Mouse (Mus musculus) C2C12 (cell line): Measurements from ENCODE around the gene Scarb1. TPM values are rescaled to one million over a fixed set of nuclear protein-coding genes. Genes with fewer than 3 reads are reported as not detected.

Experiments used
- H3K27me3 ChIP-seq: one replicate; pipeline ENCODE4 v1.6.1; 2011; ENCODE audit not compliant: control insufficient read depth, insufficient read depth, insufficient read length
- H3K36me3 ChIP-seq: one replicate; pipeline ENCODE4 v1.6.1; 2011; ENCODE audit not compliant: control insufficient read depth, insufficient read depth
- H3K4me3 ChIP-seq: one replicate; pipeline ENCODE4 v1.5.1; 2011; ENCODE audit warnings: mild to moderate bottlenecking, control low read depth; ENCODE audit not compliant: poor library complexity, insufficient read depth, severe bottlenecking
- H3K79me2 ChIP-seq: one replicate; pipeline ENCODE4 v1.6.1; 2011; ENCODE audit not compliant: control insufficient read depth, insufficient read depth
- H3K79me3 ChIP-seq: one replicate; pipeline ENCODE4 v1.6.1; 2011; ENCODE audit warnings: low read depth, control low read depth
- H3ac ChIP-seq: one replicate; pipeline ENCODE3; 2011; ENCODE audit warnings: low read depth; ENCODE audit not compliant: control insufficient read depth, insufficient read length
- CEBPB ChIP-seq: IDR thresholded peaks from one replicate; pipeline ENCODE4 v1.6.1; 2011; ENCODE audit warnings: low read depth, mild to moderate bottlenecking, control low read depth, moderate library complexity
- CTCF ChIP-seq: IDR thresholded peaks from one replicate; pipeline ENCODE4 v1.5.1; 2011; ENCODE audit not compliant: control insufficient read depth, insufficient read depth, insufficient read length
- FOSL1 ChIP-seq: IDR thresholded peaks from one replicate; pipeline ENCODE4 v1.8.0; 2011; ENCODE audit warnings: mild to moderate bottlenecking, low read length; ENCODE audit not compliant: poor library complexity, insufficient read depth, severe bottlenecking
- MAX ChIP-seq: IDR thresholded peaks from one replicate; pipeline ENCODE4 v1.6.1; 2011; ENCODE audit warnings: mild to moderate bottlenecking, control low read depth
- MYOD1 ChIP-seq: IDR thresholded peaks from one replicate; pipeline ENCODE4 v1.6.1; 2011; ENCODE audit warnings: low read depth; ENCODE audit not compliant: control insufficient read depth, insufficient read length
- MYOG ChIP-seq: IDR thresholded peaks from one replicate; pipeline ENCODE4 v1.6.1; 2011; ENCODE audit not compliant: control insufficient read depth, insufficient read length; ENCODE audit errors: extremely low read depth
- USF1 ChIP-seq: IDR thresholded peaks from one replicate; pipeline ENCODE4 v1.6.1; 2011; ENCODE audit warnings: low read depth, mild to moderate bottlenecking, control low read depth, moderate library complexity
- polyA plus RNA-seq: library from polyadenylated mRNA; unstranded; fragments of >200 nt; fragmentation: generic; extraction: Trizol; gene quantifications from one replicate; pipeline ENCODE4 v1.2.1, GENCODE M21; 2012; ENCODE audit warnings: missing spikeins

Gene Scarb1
- polyA plus RNA-seq, 1 experiment: 31.4 TPM

DNA sequence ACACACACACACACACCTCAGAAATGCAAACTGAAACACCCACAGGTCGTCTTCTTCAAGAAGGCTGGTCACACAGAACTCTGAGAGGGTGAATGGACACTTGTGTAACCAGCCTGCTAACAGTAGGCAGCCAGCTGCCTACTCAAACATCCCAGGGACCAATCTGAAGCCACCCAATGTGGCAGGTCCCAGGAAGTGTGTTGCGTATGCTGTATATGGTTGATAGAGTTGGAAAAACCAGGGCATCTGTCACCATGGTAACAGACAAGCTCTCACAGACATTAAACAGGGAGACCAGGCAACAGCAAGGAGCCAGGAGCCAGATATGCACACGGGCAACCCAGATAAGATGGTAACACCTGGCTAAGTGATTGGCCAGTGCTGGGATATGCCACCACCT is 19.1 kb downstream of the Scarb1 start:
- Histone ChIP-seq H3ac (no peak overlapping the region), H3K79me3 (peaks cover 2% of the 10 kb centered on the region), H3K36me3 (no peaks in the 10 kb centered on the region), H3K27me3 (no peaks in the 10 kb centered on the region), H3K79me2 (no peaks in the 10 kb centered on the region), H3K4me3 (no peak overlapping the region)
- TF ChIP-seq FOSL1 (no peak), MYOG (no peak), MAX (no peak), CTCF (no peak), USF1 (no peak), CEBPB (no peak), MYOD1 (no peak)

DNA sequence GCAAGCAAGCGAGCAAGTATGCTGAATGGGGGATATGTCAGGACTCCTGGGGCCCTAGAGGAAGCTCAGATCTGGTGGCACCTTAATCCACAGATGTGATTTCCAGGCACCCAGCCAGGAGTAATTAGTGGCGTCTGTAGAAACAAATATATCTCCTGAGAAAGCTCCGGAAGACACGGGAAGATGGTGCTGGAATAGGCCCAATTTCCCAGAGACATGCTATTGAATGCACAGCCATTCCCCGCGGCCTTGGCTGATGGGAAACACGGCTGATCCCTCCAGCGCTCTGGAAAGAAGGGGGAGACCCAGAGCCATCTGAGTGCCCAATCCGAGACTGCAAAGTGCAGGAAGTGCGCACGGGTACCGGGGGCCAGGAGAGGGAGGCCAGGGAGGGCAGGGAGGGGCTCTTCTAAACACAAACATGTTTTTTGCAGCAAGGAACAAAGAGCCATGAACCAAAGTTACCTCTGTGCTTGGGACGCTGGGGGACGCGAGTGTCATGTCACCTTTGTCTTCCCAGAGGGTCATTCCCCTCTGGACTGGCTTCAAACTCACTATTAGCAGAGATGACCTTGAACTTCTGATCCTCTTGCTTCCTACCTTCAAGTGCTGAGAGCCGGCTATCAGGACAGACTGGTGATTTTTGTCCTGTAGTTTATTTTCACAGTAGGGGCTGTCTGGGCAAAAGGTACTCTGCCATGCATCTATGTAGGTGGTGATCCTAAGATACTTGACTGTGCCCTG is 21.7 kb downstream of the Scarb1 start:
- H3K79me2 ChIP-seq: no peaks in the 10 kb centered on the region
- H3K36me3 ChIP-seq: no peaks in the 10 kb centered on the region
- H3ac ChIP-seq: no peak overlapping the region
- H3K27me3 ChIP-seq: no peaks in the 10 kb centered on the region
- no peak overlapping the region for H3K4me3 ChIP-seq
- peaks cover 2% of the 10 kb centered on the region for H3K79me3 ChIP-seq
- TF ChIP-seq USF1 (no peak), CEBPB (no peak), CTCF (no peak), MAX (no peak), FOSL1 (no peak), MYOG (no peak), MYOD1 (no peak)

DNA sequence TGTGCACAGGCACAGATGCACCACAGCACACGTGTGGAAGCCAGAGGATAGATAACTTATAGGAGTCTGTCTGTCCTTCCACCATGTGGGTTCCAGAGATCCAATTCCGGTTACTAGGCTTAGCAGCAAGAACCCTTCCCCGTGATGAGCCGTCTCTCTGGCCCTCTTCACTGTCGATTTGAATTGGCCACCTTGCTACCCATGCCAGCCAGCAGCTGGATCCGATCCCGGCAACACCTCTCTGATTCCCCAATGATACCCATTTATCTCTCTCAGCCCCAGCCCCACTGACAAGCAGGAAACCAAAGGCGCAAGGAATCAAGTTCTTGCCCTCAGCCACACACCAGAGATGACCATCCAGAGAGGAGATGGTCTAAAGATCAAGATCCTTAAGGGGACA is 22.9 kb downstream of the Scarb1 start:
- H3K79me3 ChIP-seq: peaks cover 2% of the 10 kb centered on the region
- no peak overlapping the region for H3K4me3 ChIP-seq
- H3ac ChIP-seq: no peak overlapping the region
- TF ChIP-seq MAX: no peak
- H3K27me3 ChIP-seq: no peaks in the 10 kb centered on the region
- no peaks in the 10 kb centered on the region for H3K79me2 ChIP-seq
- no peaks in the 10 kb centered on the region for H3K36me3 ChIP-seq

DNA sequence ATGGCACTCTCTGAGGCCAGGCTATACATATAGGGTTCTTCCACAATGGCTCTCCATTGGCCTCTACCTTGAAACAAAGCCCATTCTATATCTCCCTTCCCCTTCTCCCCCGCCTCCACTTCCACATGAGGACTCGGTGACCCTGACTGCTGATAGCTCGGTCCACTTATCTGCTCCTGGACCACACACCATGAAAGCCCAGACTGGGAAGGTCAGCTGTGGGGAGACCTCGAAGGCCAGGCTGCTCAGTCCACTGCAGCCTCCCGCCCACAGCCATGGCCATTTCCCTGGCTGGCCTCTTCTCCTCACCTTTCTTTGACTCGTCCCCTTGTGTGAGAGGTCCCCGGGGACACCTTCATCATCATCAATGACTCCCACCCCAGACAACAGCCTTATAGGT is 23.6 kb downstream of the Scarb1 start:
- no peaks in the 10 kb centered on the region for H3K36me3 ChIP-seq
- H3K27me3 ChIP-seq: no peaks in the 10 kb centered on the region
- H3ac ChIP-seq: no peak overlapping the region
- no peaks in the 10 kb centered on the region for H3K79me2 ChIP-seq
- TF ChIP-seq CEBPB (no peak), CTCF (no peak), MYOD1 (no peak), MAX (no peak), USF1 (no peak), FOSL1 (no peak), MYOG (no peak)
- H3K4me3 ChIP-seq: no peak overlapping the region
- peaks cover 2% of the 10 kb centered on the region for H3K79me3 ChIP-seq

DNA sequence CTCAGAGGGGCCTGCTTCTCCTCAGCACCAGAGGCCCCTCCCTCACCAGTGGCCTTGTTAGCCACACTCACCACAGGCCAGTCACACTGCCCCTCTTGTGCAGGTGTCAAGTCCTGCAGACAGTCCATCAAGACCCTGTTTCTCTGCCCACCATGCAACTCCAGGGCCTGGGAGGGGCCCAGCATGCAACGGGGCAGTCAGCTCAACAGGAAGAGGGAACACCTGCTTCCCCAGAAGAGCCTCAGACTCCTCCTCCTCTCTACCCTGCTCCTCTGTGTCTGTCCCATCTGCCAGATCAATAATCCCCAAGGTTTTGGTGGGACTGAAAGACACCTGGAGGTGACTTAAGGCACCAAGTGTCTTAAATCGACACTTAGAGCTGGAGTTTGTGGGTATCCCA is 24.1 kb downstream of the Scarb1 start:
- no peaks in the 10 kb centered on the region for H3K27me3 ChIP-seq
- H3K36me3 ChIP-seq: no peaks in the 10 kb centered on the region
- peaks cover 2% of the 10 kb centered on the region for H3K79me3 ChIP-seq
- TF ChIP-seq USF1: no peak
- TF ChIP-seq FOSL1: no peak
- TF ChIP-seq CEBPB: no peak
- TF ChIP-seq MYOD1: no peak
- TF ChIP-seq MYOG: no peak
- TF ChIP-seq MAX: no peak
- no peak for TF ChIP-seq CTCF
- H3K4me3 ChIP-seq: no peak overlapping the region
- H3K79me2 ChIP-seq: no peaks in the 10 kb centered on the region
- H3ac ChIP-seq: no peak overlapping the region

DNA sequence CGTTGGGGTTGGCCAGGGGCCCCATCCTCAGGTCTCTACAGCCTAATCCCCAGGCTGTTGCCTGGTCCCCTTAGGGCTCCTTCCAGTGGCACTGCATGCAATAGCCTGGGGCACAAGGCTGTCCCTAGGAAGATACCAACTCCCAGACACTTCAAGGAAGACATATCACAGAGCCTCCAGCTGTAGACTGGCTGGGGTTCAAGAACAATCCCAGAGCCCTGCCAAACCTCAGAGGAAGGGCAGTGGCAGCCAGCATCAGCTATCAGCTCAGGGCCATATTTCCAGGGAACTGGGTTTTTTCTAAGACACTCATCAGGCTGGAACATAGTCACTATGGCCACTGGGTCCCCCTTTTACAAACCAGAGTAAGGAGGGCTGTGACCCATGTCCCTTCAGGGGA is 25.8 kb downstream of the Scarb1 start:
- H3K27me3 ChIP-seq: no peaks in the 10 kb centered on the region
- H3ac ChIP-seq: no peak overlapping the region
- no peaks in the 10 kb centered on the region for H3K79me2 ChIP-seq
- TF ChIP-seq FOSL1 (no peak), MYOD1 (no peak), MYOG (no peak), CEBPB (no peak), CTCF (no peak)
- peaks cover 2% of the 10 kb centered on the region for H3K79me3 ChIP-seq
- H3K4me3 ChIP-seq: no peak overlapping the region
- no peaks in the 10 kb centered on the region for H3K36me3 ChIP-seq
